Mouse (Mus musculus): ENCODE measurements around the gene Olfr692. TPM values are rescaled to one million over a fixed set of nuclear protein-coding genes. Genes with fewer than 3 reads are reported as not detected.
"Not testable (repeated sequence)": the region's sequence is repeated elsewhere in the genome, so short reads cannot be mapped to it uniquely, and the experiment has no call there.

Gene Olfr692
- not detected for total RNA-seq (2021)

DNA sequence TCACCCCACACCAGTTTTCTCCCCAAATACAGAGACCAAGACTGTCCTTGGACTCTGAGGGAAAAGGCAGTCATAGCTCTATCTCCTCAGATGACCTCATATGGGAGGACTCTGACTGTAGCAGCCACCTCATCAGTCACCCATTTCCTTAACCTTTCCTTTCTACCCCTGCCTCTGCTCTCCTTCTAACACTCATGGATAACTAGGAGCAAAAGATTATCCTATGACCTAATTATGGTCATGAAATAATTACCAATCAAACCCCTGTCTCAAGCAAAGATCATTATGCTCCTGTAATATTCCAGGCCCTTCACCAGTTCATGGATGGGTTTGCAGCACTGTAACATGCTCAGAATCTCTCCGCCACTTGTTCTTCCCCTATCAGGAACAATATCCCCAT, at the start of gene Olfr692:
Olfr692 (plus strand) TSS at position 301 of the 400 bp plus-strand sequence.
- DNase-seq, result no peak

DNA sequence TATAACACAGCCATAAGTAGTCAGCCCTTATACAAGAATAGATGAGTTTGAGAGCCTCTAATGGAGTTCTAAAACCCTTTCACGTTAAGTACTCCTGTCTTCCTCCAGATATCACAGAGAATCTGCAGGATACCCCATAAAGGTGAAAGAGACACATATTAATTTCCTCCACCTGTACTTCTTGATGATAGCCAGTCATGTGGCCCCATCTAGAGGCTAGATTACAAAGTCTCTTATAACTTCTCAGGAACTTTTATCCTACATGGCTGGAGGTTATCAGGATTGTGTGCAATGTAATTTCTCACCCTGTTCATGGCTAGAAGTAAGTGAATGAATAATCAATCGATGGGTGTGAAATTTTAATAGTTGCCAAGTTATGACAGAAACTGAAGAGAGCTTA, 42.7 kb upstream of the Olfr692 start:
- DNase-seq, result no peak

DNA sequence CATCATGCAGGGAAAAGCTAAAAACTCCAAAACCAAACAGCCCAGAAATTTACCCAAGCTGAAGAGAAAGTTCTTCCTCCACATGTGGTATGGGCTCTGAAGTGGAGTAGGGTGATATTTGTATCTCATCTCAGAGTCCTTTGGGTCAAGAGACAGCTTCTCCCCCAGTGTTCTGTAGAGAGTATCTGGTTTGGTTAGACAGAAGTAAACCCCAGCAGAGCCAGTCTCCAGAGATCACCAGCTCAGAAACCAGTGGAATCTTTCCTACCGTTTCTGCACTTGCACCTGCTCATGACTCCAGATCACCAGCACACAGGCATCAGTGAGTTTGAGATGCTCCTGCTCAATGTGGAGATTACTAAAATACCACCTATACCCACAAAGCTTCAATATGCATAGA, 34.0 kb upstream of the Olfr692 start, which contains the start of gene Olfr690:
Olfr690 (minus strand) TSS at position 101 of the 400 bp plus-strand sequence.
- no peak for DNase-seq

DNA sequence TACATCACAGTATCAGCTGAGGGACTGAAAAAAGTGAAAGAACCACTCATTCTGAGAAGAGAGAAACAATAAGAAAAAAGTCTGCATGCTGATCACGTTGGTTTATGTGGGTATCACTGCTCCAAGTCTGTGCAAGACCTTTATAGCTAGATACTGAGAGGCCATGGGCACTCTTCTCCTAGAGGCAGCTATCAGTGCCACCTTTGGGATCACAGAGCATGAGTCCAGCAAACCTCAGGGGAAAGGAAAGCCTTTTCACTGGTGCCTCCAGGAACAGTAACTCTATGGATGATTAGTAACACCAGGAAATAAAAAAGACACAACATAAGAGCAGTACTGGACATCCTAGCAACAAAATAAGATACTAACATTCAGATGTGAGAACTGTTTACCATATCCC, 25.9 kb upstream of the Olfr692 start, which contains the start of gene Olfr691:
Olfr691 (minus strand) TSS at position 101 of the 400 bp plus-strand sequence.
- no peak for DNase-seq

DNA sequence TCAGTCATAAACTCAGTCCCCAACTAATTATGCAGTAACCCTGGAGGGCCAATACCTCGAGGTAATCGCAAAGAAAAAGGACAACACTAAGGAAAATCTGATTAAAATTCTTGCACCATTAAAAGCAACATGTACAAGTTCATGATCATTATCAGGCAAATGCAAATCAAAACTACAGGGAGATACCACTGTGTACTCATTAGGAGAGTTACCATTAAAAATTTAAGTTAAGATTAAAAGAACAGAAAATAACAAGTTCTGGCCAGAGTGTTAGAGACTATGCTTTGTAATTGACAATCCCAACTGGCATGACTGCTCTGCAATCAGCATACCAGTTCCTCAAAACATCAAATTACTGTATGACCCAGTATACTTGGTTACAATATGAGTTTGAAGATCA, 25.3 kb upstream of the Olfr692 start:
- DNase-seq, result no peak

DNA sequence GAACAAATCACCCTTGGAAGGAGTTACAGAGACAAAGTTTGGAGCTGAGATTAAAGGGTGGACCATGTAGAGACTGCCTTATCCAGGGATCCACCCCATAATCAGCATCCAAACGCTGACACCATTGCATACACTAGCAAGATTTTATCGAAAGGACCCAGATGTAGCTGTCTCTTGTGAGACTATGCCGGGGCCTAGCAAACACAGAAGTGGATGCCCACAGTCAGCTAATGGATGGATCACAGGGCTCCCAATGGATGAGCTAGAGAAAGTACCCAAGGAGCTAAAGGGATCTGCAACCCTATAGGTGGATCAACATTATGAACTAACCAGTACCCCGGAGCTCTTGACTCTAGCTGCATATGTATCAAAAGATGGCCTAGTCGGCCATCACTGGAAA, 12.0 kb upstream of the Olfr692 start:
- DNase-seq, result not testable (repeated sequence)

DNA sequence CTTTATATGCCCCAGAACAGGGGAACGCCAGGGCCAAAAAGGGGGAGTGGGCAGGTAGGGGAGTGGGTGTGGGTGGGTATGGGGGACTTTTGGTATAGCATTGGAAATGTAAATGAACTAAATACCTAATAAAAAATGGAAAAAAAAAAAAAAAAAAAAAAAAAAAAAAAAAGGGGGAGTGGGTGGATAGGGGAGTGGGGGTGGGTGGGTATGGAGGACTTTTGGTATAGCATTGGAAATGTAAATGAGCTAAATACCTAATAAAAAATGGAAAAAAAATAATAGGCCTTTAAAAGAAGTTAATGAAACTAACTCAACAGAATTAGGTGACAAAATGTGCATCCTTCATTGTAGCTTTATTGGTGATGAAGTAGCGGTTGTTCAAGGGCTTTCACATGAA, 11.5 kb upstream of the Olfr692 start:
- DNase-seq, result not testable (repeated sequence)

DNA sequence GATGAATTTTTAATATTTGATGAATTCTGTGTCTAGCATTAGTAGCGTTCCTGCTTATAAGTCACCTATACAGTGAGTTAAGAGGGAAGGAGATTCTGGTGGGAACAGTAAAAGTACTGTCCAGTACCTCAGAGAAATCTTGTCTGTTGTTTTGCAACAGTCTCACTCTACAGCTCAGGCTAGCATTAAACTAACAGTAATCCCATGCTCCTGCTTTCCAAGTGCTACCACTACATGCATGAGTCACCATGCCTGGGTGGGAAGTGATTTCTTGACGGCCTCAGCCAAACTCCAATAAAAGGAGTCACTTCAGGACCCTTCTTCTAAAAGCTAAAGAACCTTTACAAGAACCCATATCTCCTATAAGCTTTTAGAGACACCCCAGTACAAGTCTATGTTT, 6.3 kb upstream of the Olfr692 start:
- DNase-seq, result no peak

DNA sequence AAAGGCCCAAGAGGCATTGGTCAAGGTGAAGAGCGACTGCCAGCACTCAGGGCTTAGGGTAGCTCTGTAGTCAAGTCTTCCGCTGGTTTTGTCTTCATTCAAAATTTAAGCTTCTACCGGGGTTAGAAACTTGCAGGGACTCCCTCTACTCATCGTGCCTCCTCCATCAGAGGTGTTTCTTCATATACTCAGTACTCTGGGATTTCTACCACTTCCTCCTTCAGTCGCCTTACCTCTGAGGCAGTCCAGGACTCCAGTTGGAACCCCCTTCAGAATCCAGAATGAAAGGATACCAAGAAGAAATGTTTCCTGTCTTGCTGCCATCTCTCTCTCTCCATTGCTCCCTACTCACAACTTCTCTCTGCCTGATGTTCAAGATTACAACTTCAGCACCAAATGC, 762 bp upstream of the Olfr692 start:
- DNase-seq, result no peak

DNA sequence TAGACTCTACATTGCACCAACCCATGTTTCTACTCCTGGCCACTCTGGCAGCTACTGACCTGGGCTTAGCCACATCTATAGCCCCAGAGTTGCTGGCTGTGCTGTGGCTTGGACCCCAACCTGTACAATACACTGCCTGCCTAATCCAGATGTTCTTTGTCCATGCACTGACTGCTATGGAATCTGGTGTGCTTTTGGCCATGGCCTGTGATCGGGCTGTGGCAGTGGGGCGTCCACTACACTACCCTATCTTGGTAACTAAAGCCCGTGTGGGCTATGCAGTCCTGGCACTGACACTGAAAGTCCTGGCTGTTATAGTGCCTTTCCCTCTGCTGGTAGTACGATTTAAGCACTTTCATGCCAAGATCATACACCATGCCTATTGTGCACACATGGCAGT, 491 bp downstream of the Olfr692 start:
- DNase-seq, result no peak

DNA sequence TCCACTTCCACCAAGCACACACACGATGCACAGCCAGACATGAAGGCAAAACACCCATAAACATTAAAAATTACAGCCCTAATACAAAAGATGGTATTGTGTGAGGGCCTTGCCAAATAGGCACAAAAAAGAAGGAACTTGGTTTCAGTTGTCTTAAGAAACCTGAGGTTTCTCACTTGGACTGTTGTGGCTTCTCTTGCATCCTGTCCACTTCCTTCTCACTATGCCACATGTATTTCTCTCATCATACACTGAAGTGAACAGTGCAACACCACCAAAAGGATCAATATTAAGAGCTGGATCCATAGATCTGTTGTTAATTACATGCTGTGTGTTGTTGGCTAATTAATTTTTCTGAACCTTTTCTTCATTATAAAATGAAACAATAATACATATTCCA, 4.9 kb downstream of the Olfr692 start:
- no peak for DNase-seq

DNA sequence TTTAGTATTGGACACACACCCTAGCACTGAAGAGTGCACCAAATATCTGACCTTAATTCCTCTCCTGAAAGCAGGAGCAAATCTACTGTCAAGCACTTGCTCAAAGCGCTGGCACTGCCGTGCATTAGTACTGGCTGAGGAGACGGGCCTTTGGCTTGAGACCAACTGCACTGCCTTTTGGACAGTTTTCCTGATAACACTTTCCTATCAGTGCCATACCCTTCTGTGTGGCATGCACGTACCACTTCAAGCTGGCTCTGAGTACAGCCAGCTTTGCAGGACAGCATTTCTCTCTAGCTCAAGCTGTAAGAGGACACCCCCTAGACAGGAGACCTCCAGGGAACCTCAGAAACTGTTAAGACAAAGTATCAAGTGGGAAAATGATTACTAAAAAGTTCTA, 5.5 kb downstream of the Olfr692 start:
- no peak for DNase-seq

DNA sequence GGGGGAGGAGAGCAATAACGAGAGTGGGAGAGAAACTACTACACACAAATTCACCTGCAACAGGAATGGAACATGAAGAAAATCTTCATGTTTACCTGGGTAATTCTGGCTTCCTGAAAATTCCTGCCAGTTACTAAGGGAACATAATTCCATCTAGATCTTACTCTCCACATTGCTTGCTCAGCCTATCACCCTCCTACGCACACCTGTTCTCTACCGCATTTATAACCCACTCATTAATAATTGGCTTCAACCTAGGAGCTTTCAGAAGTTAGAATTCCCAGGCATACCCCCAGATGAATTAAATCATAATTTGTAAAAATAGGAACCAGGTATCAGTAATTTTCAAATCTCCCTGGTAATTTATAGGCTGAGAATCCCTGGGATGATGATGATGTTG, 5.9 kb downstream of the Olfr692 start:
- DNase-seq, result peak in 1 of 2 experiments; percentile 7

DNA sequence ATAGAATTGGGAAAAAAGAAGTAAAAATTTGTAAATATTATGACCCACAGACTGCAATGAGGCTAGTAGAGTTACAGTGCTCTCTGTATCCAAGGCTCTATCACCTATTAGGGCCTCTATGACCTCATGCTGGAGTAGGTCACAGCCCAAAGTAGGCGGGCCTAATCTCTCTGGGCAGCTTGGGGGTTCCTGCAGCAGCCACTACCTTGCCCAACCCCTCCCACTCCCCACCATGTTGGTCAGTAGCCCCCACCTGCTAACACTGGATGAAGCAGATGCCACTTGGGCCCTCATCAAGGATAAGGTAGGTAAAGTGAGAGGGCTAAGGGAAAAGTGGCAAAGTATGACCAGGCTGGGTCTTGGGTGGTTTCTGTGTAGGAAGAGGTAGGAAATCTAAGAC, 6.8 kb downstream of the Olfr692 start, which contains the start of gene Gm5901:
Gm5901 (plus strand) TSS at position 173 of the 400 bp plus-strand sequence.
- no peak for DNase-seq

DNA sequence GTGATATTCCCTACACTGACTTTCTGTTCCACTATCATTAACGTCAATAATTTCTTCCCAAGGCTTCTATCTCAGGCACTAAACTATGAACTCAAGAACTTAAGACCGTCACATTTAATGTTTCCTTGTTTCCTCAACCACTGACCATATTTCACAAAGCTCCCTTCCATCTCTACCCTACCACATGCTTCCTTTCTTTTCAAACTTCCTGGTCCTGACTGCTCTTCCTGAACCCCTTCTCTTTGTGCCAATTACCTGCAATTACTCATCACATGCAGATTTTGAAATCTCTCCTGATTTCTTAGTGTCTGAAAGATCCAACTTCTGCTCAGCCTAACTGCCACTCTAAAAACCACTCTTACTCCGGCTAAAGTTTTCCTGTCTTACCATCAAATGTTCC, 12.3 kb downstream of the Olfr692 start:
- no peak for DNase-seq

DNA sequence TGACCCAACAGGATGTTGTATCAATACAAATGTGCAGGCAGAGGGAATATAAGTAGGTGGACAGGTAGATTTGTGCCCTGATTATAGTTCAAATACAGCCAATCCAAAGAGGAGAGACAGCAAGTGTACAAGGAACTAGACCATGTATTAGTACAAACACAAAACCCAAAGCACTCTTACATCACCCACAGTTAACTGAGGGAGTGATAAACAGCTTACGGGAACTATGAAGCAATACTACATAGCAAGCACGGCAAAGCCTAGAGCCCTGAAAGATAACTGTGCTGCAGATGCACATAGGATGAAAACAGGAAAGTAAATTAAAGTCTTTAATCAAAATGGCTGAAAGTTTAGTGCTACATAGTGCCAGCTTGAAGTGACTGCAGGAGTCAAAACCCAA, 19.7 kb downstream of the Olfr692 start:
- DNase-seq, result no peak

DNA sequence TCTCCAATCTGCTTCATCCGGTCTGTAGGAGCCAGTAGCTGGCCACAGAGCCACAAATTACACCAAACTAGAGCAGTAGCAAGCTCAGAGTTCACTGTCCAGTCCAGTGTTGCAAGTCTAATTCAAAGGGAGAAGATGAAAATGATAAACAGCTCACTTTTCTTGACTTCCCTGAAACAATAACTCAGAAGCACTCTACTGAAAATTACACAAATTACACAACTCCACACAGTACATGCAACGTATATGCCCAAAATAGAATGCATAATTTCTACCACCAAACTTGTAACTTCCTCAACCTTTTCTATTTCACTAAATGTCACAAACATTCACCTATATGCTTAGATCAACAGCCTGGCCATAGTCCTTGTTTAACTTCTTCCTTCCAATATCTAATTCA, 22.2 kb downstream of the Olfr692 start:
- DNase-seq, result no peak

DNA sequence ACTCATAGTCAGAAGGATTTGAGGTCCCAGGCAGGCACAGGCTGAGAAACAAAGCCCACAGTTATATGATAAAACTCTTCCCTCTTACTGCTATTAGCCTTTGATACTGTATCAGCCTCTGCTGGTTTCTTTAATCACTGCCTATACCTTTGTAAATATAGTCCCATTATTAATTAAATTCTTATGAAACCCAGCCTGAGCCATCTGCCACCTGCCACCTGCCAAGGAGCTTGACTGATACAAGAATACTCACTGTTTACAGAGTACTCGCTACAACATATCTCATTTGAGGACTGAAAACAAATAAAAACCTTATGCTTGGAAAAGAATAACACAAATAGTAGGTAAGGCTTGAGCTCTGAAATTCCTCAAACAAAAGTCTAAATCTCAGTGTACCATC, 26.6 kb downstream of the Olfr692 start:
- no peak for DNase-seq

DNA sequence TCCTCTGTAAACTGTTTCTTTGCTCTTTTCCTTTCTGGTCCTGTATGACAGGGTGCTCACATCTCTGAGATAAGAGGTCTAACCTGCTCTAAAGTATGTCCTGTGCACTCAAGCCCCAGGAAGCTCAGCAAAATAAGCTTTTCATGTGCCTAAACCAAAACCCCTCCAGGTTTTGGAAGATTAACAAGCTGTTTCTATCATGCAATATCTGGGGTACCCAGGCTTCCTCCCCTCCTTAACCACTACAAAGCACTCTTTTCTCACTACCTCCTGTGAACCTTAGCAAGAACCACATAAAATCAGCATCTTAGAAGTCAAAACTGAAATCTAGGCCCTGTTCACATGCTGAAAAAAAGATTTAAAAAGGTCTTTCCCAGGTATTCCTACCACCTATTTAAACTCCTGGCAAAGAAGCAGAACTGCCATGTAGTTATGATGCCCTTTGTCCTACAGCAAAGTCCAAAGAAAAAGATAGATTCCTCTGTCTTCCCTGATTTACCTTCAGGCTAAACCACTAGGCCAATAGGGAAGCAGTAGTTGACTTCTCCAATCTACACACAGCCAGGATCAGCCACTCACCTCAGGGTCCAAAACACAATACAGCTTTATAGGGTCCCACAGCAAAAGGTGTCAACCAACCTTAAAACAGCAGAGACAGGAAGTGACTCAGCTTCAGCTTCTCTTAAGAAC, 27.2 kb downstream of the Olfr692 start:
- DNase-seq, result no peak

DNA sequence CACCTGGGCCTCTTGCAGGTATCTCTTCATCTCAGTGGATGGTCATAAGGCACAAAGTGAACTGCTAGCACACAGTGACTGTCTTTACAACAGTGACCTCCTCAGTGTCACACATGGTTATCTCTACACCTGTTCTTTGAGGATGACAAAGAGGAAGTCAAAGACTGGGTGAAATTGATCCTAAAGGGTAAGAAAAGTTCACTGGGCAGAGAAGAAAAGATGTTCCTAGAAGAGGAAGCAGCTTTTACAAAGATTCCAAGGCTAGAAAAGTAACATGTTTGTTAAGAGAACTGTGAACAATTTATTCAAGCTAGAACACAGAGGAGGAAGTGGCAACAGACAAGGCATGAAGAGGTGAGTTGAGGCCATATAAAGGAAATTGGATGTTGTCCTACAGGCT, 28.1 kb downstream of the Olfr692 start:
- DNase-seq, result no peak

DNA sequence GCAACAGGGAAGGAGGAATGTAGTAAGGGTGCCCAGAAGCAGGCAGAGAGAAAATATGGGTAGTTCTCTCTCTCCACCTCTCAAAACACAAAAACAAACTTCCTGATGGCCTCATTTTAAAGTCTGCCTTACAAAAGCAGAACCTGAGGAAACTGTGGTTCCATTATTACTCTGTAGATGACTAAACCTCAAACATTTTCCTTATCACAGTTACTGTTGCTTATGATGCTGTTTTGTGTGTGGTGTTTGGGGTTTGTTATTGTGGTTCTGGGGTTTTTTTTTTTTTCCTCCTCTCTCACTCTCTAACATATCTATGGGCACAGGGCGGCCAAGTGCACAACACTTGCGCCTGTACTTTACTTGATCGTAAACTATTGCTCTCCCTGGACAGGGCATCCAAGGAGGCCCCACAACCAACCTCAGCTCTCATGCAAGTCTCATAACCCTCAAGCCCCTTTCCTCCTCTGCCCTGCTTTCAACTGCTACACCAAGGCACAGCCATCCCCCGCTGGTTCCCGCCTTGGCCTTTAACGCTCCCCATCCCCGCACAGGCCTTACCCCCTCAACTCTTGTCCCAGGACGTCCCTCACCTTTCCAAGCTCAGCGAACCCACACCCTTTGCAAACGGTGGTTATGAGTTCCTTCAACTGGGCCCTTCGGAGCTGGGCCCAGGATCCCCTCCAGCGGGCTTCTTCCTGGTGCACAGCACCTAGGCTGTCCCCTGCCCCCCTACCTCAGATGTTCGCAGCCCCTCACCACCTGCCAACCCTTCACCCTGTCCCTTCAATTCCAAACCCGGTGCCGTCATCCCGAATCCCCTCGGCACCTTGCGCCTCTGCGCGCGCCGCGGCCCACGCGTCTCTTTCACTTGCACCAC, 31.3 kb downstream of the Olfr692 start:
- no peak for DNase-seq

DNA sequence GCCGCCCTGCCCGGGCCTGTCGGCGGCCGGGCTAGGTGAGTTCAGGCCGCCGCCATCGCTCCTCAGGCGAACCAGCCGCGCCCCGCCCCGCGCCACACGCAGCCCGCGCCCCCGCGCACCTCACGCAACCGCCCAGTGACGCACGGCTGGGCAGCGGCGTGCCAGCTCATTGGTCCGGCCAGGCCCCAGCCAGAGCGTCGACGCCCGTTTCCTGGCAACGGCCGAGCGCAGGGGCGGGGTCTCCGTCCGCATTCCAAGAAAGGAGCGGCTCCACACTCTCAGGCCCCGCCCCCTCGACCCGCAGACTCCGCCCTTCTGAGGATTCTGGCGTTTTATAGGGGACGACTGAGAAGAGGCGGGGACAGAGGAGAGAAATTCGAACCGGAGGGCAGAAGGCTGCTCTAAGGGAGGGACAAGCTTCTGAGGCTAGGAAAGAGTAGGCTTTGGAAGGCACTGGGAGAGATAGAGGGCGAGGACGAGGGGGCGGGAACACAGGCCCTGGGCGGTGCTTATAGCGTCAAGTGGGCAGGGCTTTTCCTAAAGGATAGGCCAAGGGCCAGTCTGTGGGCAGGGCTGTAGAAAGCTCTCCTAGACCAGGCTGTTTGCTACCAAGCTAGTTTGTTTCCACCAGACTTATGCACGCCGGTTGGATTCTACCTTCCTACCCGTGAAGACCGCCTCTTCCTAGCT, 32.0 kb downstream of the Olfr692 start, which contains the start of gene Fam160a2:
Fam160a2 (minus strand) TSS at position 120 of the 690 bp plus-strand sequence.
- DNase-seq, result peak; percentile 99 to 100

DNA sequence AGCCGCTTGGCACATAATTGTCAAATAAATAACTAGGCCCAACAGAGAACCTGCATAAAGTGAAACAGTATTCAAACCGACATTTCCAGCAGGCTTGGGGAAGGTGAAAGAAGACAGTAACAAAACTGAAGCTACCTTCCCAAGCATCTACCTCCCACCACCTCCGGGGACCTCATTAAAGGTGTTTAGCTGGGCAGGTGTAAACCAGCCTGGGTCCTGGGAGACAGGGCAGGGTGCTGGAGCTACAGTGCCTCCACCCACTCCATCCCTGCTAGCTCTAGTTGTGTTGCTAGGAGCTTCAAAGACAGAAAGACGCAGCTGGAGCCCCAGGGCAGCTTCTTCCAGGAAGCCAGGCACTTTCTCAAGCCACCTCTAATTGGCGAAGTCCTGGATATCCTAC, 36.2 kb downstream of the Olfr692 start, which contains the start of gene Cnga4:
Cnga4 (plus strand) TSS at position 301 of the 400 bp plus-strand sequence.
- DNase-seq, result no peak
